Mouse (Mus musculus) right cerebral cortex, postnatal 14 days (tissue): Measurements from ENCODE around the gene Fkbp8.
"Not testable (repeated sequence)": the region's sequence is repeated elsewhere in the genome, so short reads cannot be mapped to it uniquely, and the experiment has no call there.

Experiments used
- DNase-seq: peaks from one replicate; pipeline ENCODE4 v3.0.0; 2022

Fkbp8 gene

GRCm38 (mm10) chr8:70502540-70502939 lies 25.0 kb upstream of the Fkbp8 start:
- no peak for DNase-seq

DNA sequence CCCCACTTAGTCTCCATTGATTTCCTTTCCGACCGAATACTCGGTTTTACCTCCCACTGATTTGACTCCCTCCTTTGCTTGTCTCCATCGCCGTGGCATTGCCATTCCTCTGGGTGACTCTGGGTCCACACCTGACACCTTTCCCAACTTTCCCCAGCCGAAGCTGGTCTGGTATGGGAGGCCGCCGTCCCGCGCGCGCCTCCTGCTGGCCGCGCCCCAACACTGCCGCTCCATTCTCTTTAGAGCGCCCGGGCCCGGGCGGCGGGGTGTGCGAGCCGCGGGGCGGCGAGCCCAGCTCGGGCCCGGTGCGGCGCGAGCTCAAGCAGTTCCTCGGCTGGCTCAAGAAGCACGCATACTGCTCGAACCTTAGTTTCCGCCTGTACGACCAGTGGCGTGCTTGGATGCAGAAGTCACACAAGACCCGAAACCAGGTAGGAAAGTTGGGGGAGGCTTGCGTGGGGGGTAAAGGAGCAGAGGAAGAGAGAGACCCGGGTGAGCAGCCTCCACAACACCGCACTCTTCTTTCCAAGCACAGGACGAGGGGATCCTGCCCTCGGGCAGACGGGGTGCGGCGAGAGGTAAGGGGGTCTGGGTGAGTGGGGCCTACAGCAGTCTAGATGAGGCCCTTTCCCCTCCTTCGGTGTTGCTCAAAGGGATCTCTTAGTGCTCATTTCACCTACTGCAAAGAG lies 24.3 kb upstream of the Fkbp8 start:
- peak; percentile 52 for DNase-seq

DNA sequence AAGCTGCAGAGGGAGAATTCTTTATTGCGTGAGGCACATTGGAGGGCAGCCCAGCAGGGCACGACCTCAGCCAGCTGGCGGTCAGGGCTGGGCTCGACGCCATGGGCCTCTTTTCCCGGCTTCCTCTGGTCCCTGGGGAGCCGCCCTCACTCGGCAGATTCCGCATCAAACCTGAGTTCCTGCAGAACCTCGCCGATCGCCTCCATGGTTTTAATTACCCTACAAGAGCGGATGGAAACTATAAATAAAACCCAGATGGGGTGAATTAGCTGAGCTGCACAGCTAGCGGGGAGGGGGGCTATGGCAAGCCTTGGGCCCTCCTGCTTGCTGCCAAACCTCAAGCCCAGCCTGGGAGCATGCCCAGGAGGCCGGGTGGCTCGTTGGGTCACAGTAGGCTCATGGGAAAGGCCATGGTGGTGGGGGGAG lies 23.2 kb upstream of the Fkbp8 start:
- peak; percentile 54 for DNase-seq

DNA sequence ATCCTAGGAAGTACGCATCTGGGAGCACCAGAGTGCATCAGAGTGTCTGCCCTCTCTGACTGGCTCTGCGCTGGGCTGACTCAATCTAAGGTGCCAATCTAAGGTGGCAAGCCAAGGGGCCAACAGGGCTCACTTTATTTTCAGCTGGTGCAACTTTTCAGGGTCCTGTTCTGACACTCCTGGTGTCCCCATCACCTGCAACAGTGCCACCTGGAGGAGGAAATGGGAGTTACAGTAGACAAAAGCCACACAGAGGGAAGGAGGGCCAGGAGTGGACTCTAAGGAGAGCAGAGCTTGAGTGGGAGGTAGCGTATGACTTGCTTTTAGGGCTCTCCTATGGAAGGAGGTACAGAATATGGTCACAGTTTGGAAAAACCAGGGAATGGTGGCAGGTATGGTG lies 22.7 kb upstream of the Fkbp8 start:
- peak; percentile 79 for DNase-seq

DNA sequence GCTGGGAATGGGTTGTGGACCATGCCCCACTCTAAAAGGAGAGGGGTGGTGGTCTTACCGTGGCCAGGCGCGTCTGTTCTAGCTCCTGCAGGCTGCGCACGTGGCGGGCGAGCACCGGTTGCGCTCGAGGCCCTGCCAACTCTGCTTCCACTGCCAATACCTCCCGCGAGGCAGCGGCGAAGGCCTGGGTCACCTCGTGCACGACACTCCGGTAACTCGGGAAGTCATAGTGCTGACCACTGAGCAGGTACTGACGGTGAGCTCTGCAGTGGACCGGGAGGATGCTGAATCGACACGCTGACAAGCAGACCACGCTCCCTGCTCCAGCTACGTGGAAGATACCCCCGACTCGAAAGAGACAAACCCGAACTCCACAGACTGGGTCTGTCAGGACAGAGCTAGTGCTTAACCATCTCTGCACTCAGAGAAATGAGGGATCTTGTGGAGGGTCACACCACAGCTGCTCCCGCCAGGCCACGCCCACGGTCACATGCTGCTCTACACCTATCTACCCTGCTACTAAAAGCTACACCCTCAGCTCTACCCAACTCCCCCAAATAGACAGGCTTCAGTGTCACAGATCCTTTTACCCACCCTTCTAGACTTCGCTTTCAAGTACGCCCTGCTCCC lies 21.7 kb upstream of the Fkbp8 start:
- peak; percentile 39 for DNase-seq

GRCm38 (mm10) chr8:70506328-70507026 lies 21.0 kb upstream of the Fkbp8 start, which contains the start of gene Rex1bd:
Gene Rex1bd, minus strand, starts transcription at chr8:70506752.
- peak; percentile 96 for DNase-seq

- no peak for DNase-seq
Measured at GRCm38 (mm10) chr8:70507027-70507393, 20.5 kb upstream of the Fkbp8 start.

DNA sequence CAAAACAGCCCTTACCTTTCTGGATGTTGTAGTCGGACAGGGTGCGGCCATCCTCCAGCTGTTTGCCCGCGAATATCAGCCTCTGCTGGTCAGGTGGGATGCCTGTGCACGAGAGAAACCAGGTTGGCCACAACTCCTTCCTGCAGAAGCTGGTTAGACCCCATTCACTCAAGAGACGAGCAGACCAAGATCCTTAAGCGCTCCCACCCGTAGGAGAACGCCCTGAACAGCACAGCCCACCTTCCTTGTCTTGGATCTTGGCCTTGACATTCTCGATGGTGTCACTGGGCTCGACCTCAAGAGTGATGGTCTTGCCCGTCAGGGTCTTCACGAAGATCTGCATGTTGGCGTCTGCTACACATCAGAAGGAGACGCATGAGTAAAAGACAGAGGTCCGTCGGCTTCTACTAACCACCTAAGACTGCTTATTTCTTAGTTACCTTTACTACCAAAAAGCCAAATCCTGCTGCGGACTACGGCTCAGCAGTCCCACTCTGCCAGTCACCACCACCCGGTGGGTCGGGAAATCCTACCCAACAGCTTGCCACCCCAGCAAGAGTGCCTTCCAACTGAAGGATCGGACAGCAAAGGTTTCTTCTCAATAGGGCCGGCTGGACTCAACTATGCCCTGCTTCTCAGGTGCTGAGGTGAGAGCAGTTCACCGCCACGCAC lies 18.1 kb upstream of the Fkbp8 start:
- DNase-seq, result no peak

DNA sequence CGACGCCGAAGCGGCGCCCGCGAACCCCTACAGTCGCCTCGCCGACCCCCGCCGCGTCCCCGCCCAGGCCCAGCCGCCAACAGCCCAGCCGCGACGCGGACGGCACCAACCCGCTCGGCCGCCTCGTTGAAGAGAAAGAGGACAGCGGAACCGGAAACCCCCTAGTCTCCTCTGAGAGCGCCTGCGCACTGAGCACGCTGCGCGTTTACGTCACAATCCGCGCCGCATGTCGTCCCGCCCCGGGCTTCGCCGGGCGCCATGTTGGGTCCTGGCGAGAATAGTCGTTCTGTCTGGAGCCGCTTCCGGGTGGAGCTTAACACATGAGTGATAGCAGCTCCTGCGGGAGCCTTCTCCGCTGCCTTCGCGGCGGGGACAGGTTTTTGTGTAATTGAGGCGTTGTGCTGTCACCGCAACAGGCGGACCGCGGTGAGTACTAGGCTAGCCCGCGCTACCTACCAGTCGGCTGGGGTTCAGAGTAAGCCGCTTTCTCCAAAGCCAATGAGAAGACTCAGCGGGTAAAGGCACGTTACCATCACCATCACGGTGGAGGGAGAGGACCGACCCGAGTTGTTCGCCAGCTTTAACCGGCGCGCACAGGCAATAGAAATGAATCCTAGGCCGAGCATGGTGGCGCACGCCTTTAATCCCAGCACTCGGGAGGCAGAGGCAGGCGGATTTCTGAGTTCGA lies 17.2 kb upstream of the Fkbp8 start, which contains the start of gene Uba52:
Uba52 (minus strand) TSS at position 574 of the 688 bp plus-strand sequence.
- DNase-seq, result peak; percentile 97

DNA sequence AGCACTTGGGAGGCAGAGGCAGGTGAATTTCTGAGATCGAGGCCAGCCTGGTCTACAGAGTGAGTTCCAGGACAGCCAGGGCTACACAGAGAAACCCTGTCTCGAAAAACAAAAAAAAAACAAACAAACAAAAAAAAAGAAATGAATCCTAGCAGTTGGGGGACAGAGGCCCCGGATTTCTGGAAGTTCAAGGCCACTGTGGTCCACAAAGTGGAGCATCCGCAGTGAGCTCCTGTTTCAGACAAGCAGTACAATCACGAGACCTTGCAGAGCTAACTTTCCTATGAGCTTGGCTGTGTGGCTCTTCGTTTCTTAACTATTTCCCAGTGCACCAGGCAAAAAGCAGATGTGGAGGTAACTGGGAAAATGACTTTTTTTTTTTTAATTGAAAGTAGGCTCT lies 16.4 kb upstream of the Fkbp8 start:
- DNase-seq, result not testable (repeated sequence)

DNA sequence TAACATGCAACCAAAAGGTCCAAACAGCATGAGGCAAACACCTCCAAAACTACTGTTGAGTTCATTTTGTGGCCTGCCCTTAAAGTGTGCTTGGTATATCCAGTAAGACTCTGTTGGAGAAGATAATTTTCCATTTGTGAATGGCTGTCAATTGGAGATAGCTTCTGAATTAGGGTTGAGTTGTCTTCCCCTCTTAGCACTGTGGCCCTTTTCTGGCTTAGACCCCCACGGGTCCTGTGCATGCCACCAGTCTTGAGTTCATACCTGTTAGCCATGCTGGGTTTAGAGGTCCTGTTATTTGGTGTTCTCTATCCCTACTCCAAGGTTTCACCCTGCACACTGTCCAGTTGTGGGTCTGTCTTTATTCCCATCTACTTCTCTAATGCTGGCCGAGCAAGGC lies 15.8 kb upstream of the Fkbp8 start:
- no peak for DNase-seq

GRCm38 (mm10) chr8:70512253-70512903 lies 15.1 kb upstream of the Fkbp8 start:
- no peak for DNase-seq

DNA sequence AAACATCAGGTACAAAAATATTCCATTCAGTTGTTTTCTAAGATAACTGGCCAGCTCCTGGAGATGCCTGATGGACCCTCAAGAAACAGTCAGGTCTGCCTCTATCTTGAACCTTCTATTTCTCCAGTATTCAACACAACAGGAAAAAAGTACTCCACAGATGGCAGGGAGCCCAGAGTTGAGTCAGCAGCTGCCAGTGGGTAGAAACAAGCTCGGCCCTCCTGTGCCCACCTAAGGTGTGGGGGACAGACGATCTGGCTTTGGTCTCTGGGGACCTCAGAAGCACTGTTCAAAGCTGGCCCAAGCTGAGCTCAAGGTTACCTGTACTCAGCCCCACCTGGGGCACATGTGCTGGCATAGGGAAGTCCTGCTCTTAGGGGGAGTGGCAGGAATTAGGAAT lies 14.1 kb upstream of the Fkbp8 start:
- DNase-seq, result no peak

- DNase-seq, result no peak
Measured at GRCm38 (mm10) chr8:70517940-70518643, 9.4 kb upstream of the Fkbp8 start.

DNA sequence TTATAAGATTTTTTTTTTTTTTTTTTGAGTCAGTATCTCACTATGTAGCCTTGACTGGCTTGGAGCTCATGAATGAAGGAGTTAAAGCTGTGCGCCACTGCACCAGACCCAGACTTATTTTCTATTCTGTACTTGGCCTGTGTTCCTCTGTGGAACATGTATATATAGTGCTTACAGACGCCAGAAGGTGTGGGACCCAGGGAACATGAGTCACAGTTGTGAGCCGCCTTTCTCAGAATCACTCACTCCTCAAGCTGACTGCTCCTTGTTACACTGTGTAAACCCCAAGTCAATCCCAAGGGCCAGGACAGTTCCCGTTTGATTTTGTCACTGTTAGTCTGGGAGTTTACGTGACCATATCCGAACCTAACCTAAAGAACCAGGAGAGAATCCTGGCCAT lies 8.5 kb upstream of the Fkbp8 start:
- no peak for DNase-seq

DNA sequence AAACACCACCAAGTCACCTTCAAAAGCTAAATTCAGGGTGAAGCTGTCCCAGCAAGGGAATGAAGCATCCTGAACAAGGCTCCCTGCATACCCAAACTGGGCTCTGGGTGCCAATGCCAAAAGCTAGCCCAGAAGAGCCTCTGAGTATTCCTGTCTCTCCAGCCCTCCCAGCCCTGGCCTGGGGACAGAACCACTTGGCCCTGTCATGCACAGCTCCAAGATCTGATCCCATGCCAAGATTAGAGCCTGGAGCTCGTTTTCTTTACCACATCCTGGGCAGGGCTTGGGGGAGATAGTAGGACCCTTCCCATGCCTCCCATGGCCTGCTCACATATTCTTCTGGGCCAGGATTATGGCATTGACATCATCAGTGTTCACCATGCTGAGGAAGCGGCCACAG lies 7.9 kb upstream of the Fkbp8 start:
- DNase-seq, result no peak

DNA sequence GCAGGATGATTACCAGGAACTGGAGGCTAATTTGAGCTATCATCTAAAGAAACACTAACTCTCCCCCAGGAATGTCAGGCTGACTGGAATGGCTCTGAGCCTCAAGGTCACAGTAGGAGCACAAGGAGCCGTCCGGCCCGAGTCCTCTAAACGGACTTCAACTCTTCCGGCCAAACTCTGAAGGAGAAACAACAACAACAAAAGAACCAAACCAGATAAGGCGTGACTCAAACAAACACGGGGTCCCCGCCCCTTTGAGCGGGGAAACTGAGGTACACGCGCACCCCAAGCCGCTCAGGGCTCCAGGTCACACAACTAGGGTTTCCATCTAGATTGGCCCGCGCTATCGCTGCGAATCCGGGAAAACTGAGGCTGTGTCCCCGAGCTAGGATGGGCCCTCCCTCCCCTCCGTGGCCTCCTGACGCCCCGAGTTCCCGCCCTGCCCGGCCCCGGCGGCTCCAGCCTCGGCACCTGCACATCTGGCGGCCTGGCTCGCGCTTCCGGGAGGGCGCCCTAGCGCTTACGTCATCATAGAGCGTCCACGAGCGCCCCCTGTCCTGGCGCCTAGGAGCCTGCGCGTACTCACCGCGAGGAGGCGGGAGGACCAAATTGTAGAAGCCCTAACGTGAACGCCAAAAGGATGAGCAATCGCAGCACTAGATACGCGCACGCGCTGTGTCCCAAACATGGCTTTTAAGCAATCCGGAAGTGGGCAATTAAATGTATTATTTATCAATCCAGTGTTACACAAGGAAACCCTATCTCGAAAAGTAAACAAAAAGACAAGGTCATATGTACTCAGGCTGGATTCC lies 4.7 kb upstream of the Fkbp8 start:
- DNase-seq, result peak; percentile 95

GRCm38 (mm10) chr8:70527111-70527511 lies 413 bp upstream of the Fkbp8 start:
- no peak for DNase-seq

DNA sequence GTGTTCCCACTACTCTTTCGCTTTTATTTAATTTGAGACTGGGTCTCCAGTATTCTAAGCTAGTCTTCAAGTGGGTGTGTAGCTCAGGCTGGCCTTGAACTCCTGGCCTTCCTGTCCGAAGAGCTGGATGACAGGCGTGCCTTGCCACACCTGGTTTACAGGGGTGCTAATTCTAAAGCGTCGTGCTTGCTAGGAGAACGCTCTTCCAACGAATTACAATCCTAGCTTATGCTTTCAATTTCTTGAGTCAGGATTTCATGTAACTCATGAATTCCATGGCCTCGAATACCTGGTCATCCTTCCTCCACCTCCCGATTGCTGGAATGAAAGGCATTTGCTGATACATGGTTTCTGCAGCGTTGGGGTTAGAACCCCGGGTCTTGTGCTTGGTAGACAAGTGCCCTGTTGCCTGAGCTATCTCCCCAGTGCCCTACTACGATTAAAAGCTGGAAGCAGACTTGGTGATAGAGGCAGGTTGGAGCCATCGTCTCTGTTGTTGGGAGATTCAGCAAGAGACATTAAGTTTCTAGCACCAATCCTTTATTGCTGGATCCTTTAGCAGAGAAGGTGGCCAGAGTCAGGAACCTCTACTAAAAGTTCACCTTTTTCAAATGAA lies 766 bp downstream of the Fkbp8 start:
- DNase-seq, result no peak

- DNase-seq, result no peak
Measured at GRCm38 (mm10) chr8:70529299-70529698, 1.8 kb downstream of the Fkbp8 start.
